In the genomic region with DNA sequence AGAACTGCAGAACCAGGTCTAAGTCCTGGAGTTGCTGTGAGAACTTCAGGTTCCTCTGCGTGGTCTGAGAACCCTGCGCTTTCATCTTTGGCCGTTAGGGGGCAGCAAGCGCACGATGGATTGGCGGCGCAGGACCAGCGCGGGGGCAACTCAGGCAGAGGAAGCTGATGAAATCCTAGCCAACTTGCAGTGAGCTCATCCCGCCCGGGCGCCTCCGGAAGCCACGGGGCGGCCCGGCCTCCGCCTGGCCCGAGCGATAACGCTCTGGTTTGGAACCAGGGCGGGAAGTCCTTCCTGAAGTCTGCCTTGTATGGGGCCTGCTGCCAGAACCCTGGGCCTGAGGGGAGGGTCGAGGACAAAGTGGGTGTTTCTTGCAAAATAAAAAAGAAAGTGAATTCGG, we compare ENCODE assay signal across 8 mouse cellular contexts. TPM values are rescaled to one million over a fixed set of nuclear protein-coding genes. Genes with fewer than 3 reads are reported as not detected.
DNase-seq lines count a peak whose midpoint lies in the region; ATAC-seq and TF ChIP-seq lines count a peak whose summit lies in the region.

No protein-coding gene starts in this region.

- H3K4me1 ChIP-seq in embryonic facial prominence, embryonic 10.5 days = peaks cover 37% of the 10 kb centered on the region
- no peaks in the 10 kb centered on the region for H3K4me1 ChIP-seq in intestine, postnatal 0 days (replicated peaks; ENCODE audit: control insufficient read depth, insufficient read depth, low read length)
- H3K4me1 ChIP-seq in limb, embryonic 11.5 days (ENCODE audit: control insufficient read depth, insufficient read depth, low read length) = peaks cover 20% of the 10 kb centered on the region
- H3K4me1 ChIP-seq in midbrain, embryonic 13.5 days (replicated peaks) = peaks cover 33% of the 10 kb centered on the region

- peak overlapping the region; percentile 87 for H3K4me2 ChIP-seq in intestine, postnatal 0 days (replicated peaks; ENCODE audit: low read depth)
- peak overlapping the region; percentile 92 for H3K4me2 ChIP-seq in limb, embryonic 11.5 days (ENCODE audit: low read depth, severe bottlenecking)
- peak overlapping the region; percentile 92 for H3K4me2 ChIP-seq in midbrain, embryonic 13.5 days (replicated peaks)

- peak; percentile 76 for ATAC-seq in granulocyte monocyte progenitor cell, adult 5-6 weeks (replicated peaks; ENCODE audit: poor library complexity, severe bottlenecking)
- ATAC-seq in intestine, postnatal 0 days = peak; percentile 81
- peak; percentile 68 for ATAC-seq in limb, embryonic 11.5 days (ENCODE audit: insufficient number of reproducible peaks, low FRiP score, low TSS enrichment, low read depth)
- peak; percentile 73 for ATAC-seq in midbrain, embryonic 13.5 days

- H3K4me3 ChIP-seq in embryonic facial prominence, embryonic 10.5 days = peak overlapping the region; percentile 61
- peak overlapping the region; percentile 49 for H3K4me3 ChIP-seq in intestine, postnatal 0 days (ENCODE audit: low read depth, low read length)
- peak overlapping the region; percentile 40 for H3K4me3 ChIP-seq in limb, embryonic 11.5 days (ENCODE audit: low read depth, low read length)
- H3K4me3 ChIP-seq in midbrain, embryonic 13.5 days (replicated peaks) = peak overlapping the region; percentile 49

- no peaks in the 10 kb centered on the region for H3K9me3 ChIP-seq in embryonic facial prominence, embryonic 10.5 days
- no peaks in the 10 kb centered on the region for H3K9me3 ChIP-seq in intestine, postnatal 0 days (ENCODE audit: control insufficient read depth)
- H3K9me3 ChIP-seq in limb, embryonic 11.5 days (ENCODE audit: control insufficient read depth, low read length) = no peaks in the 10 kb centered on the region; the same call in 1 of the 2 replicates
- no peaks in the 10 kb centered on the region for H3K9me3 ChIP-seq in midbrain, embryonic 13.5 days

- H3K9ac ChIP-seq in intestine, postnatal 0 days (ENCODE audit: low read depth, low read length) = 0 out of 2 replicates have a peak overlapping the region, but pooled peaks have one; percentile 44
- H3K9ac ChIP-seq in limb, embryonic 11.5 days (ENCODE audit: low read length) = peak overlapping the region; percentile 53
- H3K9ac ChIP-seq in midbrain, embryonic 13.5 days (replicated peaks) = peak overlapping the region; percentile 59

- H3K27me3 ChIP-seq in embryonic facial prominence, embryonic 10.5 days (replicated peaks; ENCODE audit: low read depth, poor library complexity, severe bottlenecking) = peaks cover 5% of the 10 kb centered on the region; the same call in 1 of the 2 replicates
- H3K27me3 ChIP-seq in intestine, postnatal 0 days (replicated peaks; ENCODE audit: control insufficient read depth, insufficient read depth, low read length) = 0 out of 2 replicates have a peak, but pooled peaks cover 4% of the 10 kb centered on the region
- no peaks in the 10 kb centered on the region for H3K27me3 ChIP-seq in limb, embryonic 11.5 days (ENCODE audit: control insufficient read depth, insufficient read depth, low read length)
- H3K27me3 ChIP-seq in midbrain, embryonic 13.5 days = no peaks in the 10 kb centered on the region; the same call in 1 of the 2 replicates

- no peaks in the 10 kb centered on the region for H3K36me3 ChIP-seq in embryonic facial prominence, embryonic 10.5 days (replicated peaks)
- H3K36me3 ChIP-seq in intestine, postnatal 0 days (ENCODE audit: control insufficient read depth, insufficient read depth) = no peaks in the 10 kb centered on the region
- H3K36me3 ChIP-seq in limb, embryonic 11.5 days (ENCODE audit: control insufficient read depth, insufficient read depth, low read length) = no peaks in the 10 kb centered on the region
- H3K36me3 ChIP-seq in midbrain, embryonic 13.5 days = no peaks in the 10 kb centered on the region

- WGBS in embryonic facial prominence, embryonic 10.5 days = under 1% methylated on average over 23 of the region's 23 CpGs
- WGBS in intestine, postnatal 0 days = 1% methylated on average over 23 of the region's 23 CpGs
- WGBS in limb, embryonic 11.5 days = 0% methylated on average over 23 of the region's 23 CpGs
- WGBS in midbrain, embryonic 13.5 days = under 1% methylated on average over 23 of the region's 23 CpGs

- TF ChIP-seq CTCF in intestine, postnatal 0 days (IDR thresholded peaks at IDR 0.05; ENCODE audit: low read depth) = peak; percentile 99

- H3K27ac ChIP-seq in embryonic facial prominence, embryonic 10.5 days (replicated peaks) = peak overlapping the region; percentile 89
- peak overlapping the region; percentile 90 for H3K27ac ChIP-seq in intestine, postnatal 0 days (ENCODE audit: low read depth, low read length)
- H3K27ac ChIP-seq in limb, embryonic 11.5 days (replicated peaks; ENCODE audit: low read depth, low read length) = peak overlapping the region; percentile 84
- peak overlapping the region; percentile 74 for H3K27ac ChIP-seq in midbrain, embryonic 13.5 days

- peak; percentile 94 for DNase-seq in layer of hippocampus, adult 11-12 months (ENCODE audit: low spot score)
- DNase-seq in layer of hippocampus, adult 9-10 months (ENCODE audit: low spot score) = no peak
- peak; percentile 95 for DNase-seq in embryonic facial prominence, embryonic 10.5 days (ENCODE audit: low spot score)
- peak; percentile 98 for DNase-seq in limb, embryonic 11.5 days (ENCODE audit: low spot score)
- DNase-seq in spleen, adult 12 weeks (ENCODE audit: low spot score) = peak; percentile 91

RNA-seq across cellular contexts. Expression of gene Ccdc9, which starts 8.2 kb away (rescaled TPM):
- 27.1 and 27.5 TPM in 2 replicates for polyA plus RNA-seq in embryonic facial prominence, embryonic 10.5 days (2016; fragmentation: Nextera tagmentation; extraction: Ambion mirVana)
- 31.7 and 50.9 TPM in 2 replicates for total RNA-seq in granulocyte monocyte progenitor cell, adult 5-6 weeks (2014; fragmentation: Nextera tagmentation)
- 54.0 and 62.0 TPM in 2 replicates for total RNA-seq in granulocyte monocyte progenitor cell, adult 5-6 weeks (2017)
- 14.2 and 14.8 TPM in 2 replicates for polyA plus RNA-seq in intestine, postnatal 0 days (2015; fragmentation: Nextera tagmentation; extraction: Ambion mirVana)
- 20.2 and 23.8 TPM in 2 replicates for polyA plus RNA-seq in limb, embryonic 11.5 days (2014; fragmentation: Nextera tagmentation; extraction: Ambion mirVana)
- 22.5 and 39.4 TPM in 2 replicates for polyA plus RNA-seq in midbrain, embryonic 13.5 days (2015; fragmentation: Nextera tagmentation; extraction: Ambion mirVana)

RNA-seq across cellular contexts. Expression of gene Bbc3, which starts 13.4 kb away (rescaled TPM):
- 12.9 and 13.4 TPM in 2 replicates for polyA plus RNA-seq in embryonic facial prominence, embryonic 10.5 days (2016; fragmentation: Nextera tagmentation; extraction: Ambion mirVana)
- total RNA-seq in granulocyte monocyte progenitor cell, adult 5-6 weeks (2014; fragmentation: Nextera tagmentation) = 0.53 and 1.1 TPM in 2 replicates
- total RNA-seq in granulocyte monocyte progenitor cell, adult 5-6 weeks (2017) = 1.3 and 2.2 TPM in 2 replicates
- polyA plus RNA-seq in intestine, postnatal 0 days (2015; fragmentation: Nextera tagmentation; extraction: Ambion mirVana) = 6.6 and 7.0 TPM in 2 replicates
- polyA plus RNA-seq in limb, embryonic 11.5 days (2014; fragmentation: Nextera tagmentation; extraction: Ambion mirVana) = 5.0 and 6.8 TPM in 2 replicates
- 23.1 and 25.5 TPM in 2 replicates for polyA plus RNA-seq in midbrain, embryonic 13.5 days (2015; fragmentation: Nextera tagmentation; extraction: Ambion mirVana)

RNA-seq across cellular contexts. Expression of gene Inafm1, which starts 21.4 kb away (rescaled TPM):
- polyA plus RNA-seq in embryonic facial prominence, embryonic 10.5 days (2016; fragmentation: Nextera tagmentation; extraction: Ambion mirVana) = 5.9 and 9.1 TPM in 2 replicates
- total RNA-seq in granulocyte monocyte progenitor cell, adult 5-6 weeks (2014; fragmentation: Nextera tagmentation) = 13.6 and 14.6 TPM in 2 replicates
- total RNA-seq in granulocyte monocyte progenitor cell, adult 5-6 weeks (2017) = 3.2 and 3.3 TPM in 2 replicates
- polyA plus RNA-seq in intestine, postnatal 0 days (2015; fragmentation: Nextera tagmentation; extraction: Ambion mirVana) = 24.1 and 24.8 TPM in 2 replicates
- 7.9 and 9.6 TPM in 2 replicates for polyA plus RNA-seq in limb, embryonic 11.5 days (2014; fragmentation: Nextera tagmentation; extraction: Ambion mirVana)
- 22.3 and 27.3 TPM in 2 replicates for polyA plus RNA-seq in midbrain, embryonic 13.5 days (2015; fragmentation: Nextera tagmentation; extraction: Ambion mirVana)

RNA-seq across cellular contexts. Expression of gene C5ar1, which starts 35.5 kb away (rescaled TPM):
- polyA plus RNA-seq in embryonic facial prominence, embryonic 10.5 days (2016; fragmentation: Nextera tagmentation; extraction: Ambion mirVana) = 0.54 and 0.64 TPM in 2 replicates
- 0.21 TPM in 1 of 2 replicates, not detected in the other for total RNA-seq in granulocyte monocyte progenitor cell, adult 5-6 weeks (2014; fragmentation: Nextera tagmentation)
- 0.67 and 1.1 TPM in 2 replicates for total RNA-seq in granulocyte monocyte progenitor cell, adult 5-6 weeks (2017)
- polyA plus RNA-seq in intestine, postnatal 0 days (2015; fragmentation: Nextera tagmentation; extraction: Ambion mirVana) = 2.1 TPM in 2 replicates
- 0.38 and 0.55 TPM in 2 replicates for polyA plus RNA-seq in limb, embryonic 11.5 days (2014; fragmentation: Nextera tagmentation; extraction: Ambion mirVana)
- 1.0 and 1.5 TPM in 2 replicates for polyA plus RNA-seq in midbrain, embryonic 13.5 days (2015; fragmentation: Nextera tagmentation; extraction: Ambion mirVana)

RNA-seq across cellular contexts. Expression of gene C5ar2, which starts 50.9 kb away (rescaled TPM):
- 0.05 and 0.09 TPM in 2 replicates for polyA plus RNA-seq in embryonic facial prominence, embryonic 10.5 days (2016; fragmentation: Nextera tagmentation; extraction: Ambion mirVana)
- total RNA-seq in granulocyte monocyte progenitor cell, adult 5-6 weeks (2014; fragmentation: Nextera tagmentation) = 0.15 TPM in 1 of 2 replicates, not detected in the other
- total RNA-seq in granulocyte monocyte progenitor cell, adult 5-6 weeks (2017) = 0.13 and 0.93 TPM in 2 replicates
- 0.16 and 0.26 TPM in 2 replicates for polyA plus RNA-seq in intestine, postnatal 0 days (2015; fragmentation: Nextera tagmentation; extraction: Ambion mirVana)
- 0.07 TPM in 1 of 2 replicates, not detected in the other for polyA plus RNA-seq in limb, embryonic 11.5 days (2014; fragmentation: Nextera tagmentation; extraction: Ambion mirVana)
- 0.05 TPM in 1 of 2 replicates, not detected in the other for polyA plus RNA-seq in midbrain, embryonic 13.5 days (2015; fragmentation: Nextera tagmentation; extraction: Ambion mirVana)
